Mouse (Mus musculus): ENCODE measurements around the gene Slc24a2. TPM values are rescaled to one million over a fixed set of nuclear protein-coding genes. Genes with fewer than 3 reads are reported as not detected.
A peak's percentile ranks its signal among the peaks of the same experiment; 100 is the strongest.

Slc24a2 gene
- polyA plus RNA-seq, 1 experiment from 2014 or later = not detected

DNA sequence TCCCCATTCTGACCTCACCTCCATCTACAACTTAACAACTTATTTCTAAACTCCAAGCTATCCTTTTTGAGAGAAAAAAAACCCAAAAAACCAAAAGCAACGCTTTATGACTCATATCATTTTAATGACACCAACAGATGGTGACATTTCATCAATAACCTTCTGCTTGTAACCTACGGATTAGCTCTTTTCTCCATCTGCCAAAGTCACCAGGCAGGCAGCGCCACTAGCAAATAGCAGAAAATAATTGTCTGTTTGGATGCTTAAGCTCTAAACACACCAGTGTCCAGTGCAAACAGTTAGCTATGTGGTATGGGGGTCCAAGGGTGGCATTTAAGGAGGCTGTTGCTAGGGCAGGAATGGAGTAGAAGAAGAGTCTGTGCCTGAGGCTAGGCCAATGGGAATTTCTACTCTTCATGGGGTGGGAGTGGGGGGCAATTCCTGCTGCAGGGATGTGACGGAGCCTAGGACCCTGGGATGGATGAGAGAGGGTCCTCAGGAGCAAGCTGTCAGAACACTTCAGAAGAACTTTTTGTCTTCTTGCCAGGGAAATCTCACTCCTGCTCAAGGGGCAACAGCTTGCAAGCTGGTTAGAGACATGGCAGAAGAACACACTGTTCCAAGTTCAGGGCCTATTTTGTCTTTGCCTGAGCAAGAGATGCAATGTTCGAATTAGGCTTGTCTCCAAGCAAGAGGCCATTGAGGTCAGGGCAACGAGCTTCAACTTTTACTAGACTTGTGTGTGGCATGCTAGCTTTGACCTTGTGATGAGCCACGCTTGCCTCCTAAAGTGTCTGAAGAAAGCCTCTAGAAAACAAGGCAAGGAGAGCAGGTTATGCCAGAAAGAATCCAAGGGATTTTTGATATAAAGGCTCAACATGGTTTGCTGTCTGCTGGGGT is 216.3 kb downstream of the Slc24a2 start:
- WGBS = 82% methylated on average over 7 of the region's 7 CpGs
- Histone ChIP-seq H3K36me3 (ENCODE audit: insufficient read depth, low read length) (no peaks in the 10 kb centered on the region), H3K9me3 (replicated peaks; ENCODE audit: low read length) (no peaks in the 10 kb centered on the region), H3K4me3 (replicated peaks; ENCODE audit: low read depth, low read length) (no peak overlapping the region), H3K27ac (no peak overlapping the region), H3K4me1 (replicated peaks; ENCODE audit: insufficient read depth, low read length) (no peaks in the 10 kb centered on the region), H3K4me2 (ENCODE audit: low read length) (no peak overlapping the region), H3K27me3 (ENCODE audit: insufficient read depth, low read length) (no peaks in the 10 kb centered on the region), H3K9ac (ENCODE audit: low read depth, low read length) (no peak overlapping the region)
- no peak for DNase-seq (ENCODE audit: low spot score)
- no peak for TF ChIP-seq CTCF (IDR thresholded peaks at IDR 0.05; ENCODE audit: low read depth)
- no peak for ATAC-seq (replicated peaks; ENCODE audit: low FRiP score, low read depth)

DNA sequence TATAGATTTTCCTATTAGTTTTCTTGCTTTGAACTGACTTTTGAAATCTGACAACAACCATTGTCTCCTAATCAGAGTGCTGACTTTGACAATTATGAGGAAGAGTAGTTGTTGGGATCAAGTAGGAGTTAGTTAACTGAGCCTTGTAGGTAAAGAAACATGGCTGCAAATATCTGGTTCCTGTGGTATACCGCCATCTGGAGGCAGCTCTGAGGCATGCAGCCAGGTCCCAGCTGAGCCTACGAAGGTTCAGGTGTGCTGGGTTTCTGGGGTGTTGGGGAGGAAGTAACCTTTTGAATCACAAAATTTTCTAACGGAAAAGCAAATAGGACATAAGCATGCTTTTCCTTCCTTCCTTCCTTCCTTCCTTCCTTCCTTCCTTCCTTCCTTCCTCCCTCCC is 237.8 kb downstream of the Slc24a2 start:
- Histone ChIP-seq H3K4me1 (replicated peaks; ENCODE audit: insufficient read depth, low read length) (no peaks in the 10 kb centered on the region), H3K9ac (ENCODE audit: low read depth, low read length) (no peak overlapping the region), H3K9me3 (replicated peaks; ENCODE audit: low read length) (no peaks in the 10 kb centered on the region), H3K4me2 (ENCODE audit: low read length) (no peak overlapping the region), H3K4me3 (replicated peaks; ENCODE audit: low read depth, low read length) (no peak overlapping the region), H3K27ac (no peak overlapping the region), H3K27me3 (ENCODE audit: insufficient read depth, low read length) (no peaks in the 10 kb centered on the region), H3K36me3 (ENCODE audit: insufficient read depth, low read length) (no peaks in the 10 kb centered on the region)
- DNase-seq (ENCODE audit: low spot score) = no peak
- WGBS = 77% methylated on average over 3 of the region's 3 CpGs
- ATAC-seq (replicated peaks; ENCODE audit: low FRiP score, low read depth) = no peak
- peak; percentile 39; the same call in 1 of the 2 replicates for TF ChIP-seq CTCF (IDR thresholded peaks at IDR 0.05; ENCODE audit: low read depth)

DNA sequence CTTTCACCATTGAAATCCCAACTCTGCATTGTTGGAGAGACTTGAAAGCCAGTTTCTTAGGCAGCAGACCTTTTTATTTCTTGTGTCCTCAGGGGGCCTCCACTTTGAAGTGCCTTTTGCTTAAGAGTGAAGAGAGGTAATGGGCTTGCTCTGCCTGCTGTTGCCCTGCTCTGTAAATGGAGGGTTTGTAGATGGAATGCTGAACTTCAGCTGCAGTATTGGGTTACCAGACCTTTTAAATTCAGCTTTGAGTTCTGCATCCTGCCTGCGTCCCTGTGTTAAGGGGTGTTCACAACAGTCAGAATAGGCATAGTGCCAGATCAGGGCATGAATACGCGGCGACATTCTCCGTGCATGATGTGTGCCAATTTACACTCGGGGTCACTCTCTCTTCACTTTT is 241.0 kb downstream of the Slc24a2 start:
- no peak overlapping the region for H3K9ac ChIP-seq (ENCODE audit: low read depth, low read length)
- no peaks in the 10 kb centered on the region for H3K4me1 ChIP-seq (replicated peaks; ENCODE audit: insufficient read depth, low read length)
- H3K4me3 ChIP-seq (replicated peaks; ENCODE audit: low read depth, low read length) = no peak overlapping the region
- DNase-seq (ENCODE audit: low spot score) (no peak), ATAC-seq (replicated peaks; ENCODE audit: low FRiP score, low read depth) (no peak)
- TF ChIP-seq CTCF (IDR thresholded peaks at IDR 0.05; ENCODE audit: low read depth) = no peak
- H3K4me2 ChIP-seq (ENCODE audit: low read length) = no peak overlapping the region
- no peaks in the 10 kb centered on the region for H3K27me3 ChIP-seq (ENCODE audit: insufficient read depth, low read length)
- no peaks in the 10 kb centered on the region for H3K36me3 ChIP-seq (ENCODE audit: insufficient read depth, low read length)
- no peak overlapping the region for H3K27ac ChIP-seq
- WGBS = 69% methylated on average over 6 of the region's 6 CpGs
- H3K9me3 ChIP-seq (replicated peaks; ENCODE audit: low read length) = no peaks in the 10 kb centered on the region

DNA sequence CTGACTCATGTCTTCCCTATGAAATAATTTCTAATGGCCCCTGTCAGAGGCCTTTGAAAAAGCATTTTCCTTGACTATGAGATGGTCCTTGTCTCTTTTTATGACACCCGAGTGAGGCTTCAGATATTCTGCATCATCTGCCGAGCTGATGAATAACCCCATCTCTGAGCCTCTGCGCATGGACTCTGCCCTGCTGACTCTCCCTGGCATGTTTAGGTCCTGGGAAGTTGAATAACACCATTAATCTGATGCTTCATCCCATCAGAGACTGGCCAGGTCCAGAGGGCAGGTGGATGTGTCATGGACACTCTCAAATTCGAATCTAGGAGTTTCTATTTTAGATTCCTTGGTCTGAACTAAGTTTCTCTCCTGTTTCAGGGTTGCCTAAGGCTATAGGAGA is 242.4 kb downstream of the Slc24a2 start:
- Histone ChIP-seq H3K9ac (ENCODE audit: low read depth, low read length) (no peak overlapping the region), H3K4me1 (replicated peaks; ENCODE audit: insufficient read depth, low read length) (no peaks in the 10 kb centered on the region), H3K36me3 (ENCODE audit: insufficient read depth, low read length) (no peaks in the 10 kb centered on the region), H3K4me2 (ENCODE audit: low read length) (no peak overlapping the region), H3K27ac (no peak overlapping the region), H3K27me3 (ENCODE audit: insufficient read depth, low read length) (no peaks in the 10 kb centered on the region), H3K9me3 (replicated peaks; ENCODE audit: low read length) (no peaks in the 10 kb centered on the region), H3K4me3 (replicated peaks; ENCODE audit: low read depth, low read length) (no peak overlapping the region)
- 73% methylated on average over 4 of the region's 4 CpGs for WGBS
- DNase-seq (ENCODE audit: low spot score) (no peak), ATAC-seq (replicated peaks; ENCODE audit: low FRiP score, low read depth) (0 out of 2 replicates have a peak, but pooled peaks have one; percentile 43)
- no peak for TF ChIP-seq CTCF (IDR thresholded peaks at IDR 0.05; ENCODE audit: low read depth)

DNA sequence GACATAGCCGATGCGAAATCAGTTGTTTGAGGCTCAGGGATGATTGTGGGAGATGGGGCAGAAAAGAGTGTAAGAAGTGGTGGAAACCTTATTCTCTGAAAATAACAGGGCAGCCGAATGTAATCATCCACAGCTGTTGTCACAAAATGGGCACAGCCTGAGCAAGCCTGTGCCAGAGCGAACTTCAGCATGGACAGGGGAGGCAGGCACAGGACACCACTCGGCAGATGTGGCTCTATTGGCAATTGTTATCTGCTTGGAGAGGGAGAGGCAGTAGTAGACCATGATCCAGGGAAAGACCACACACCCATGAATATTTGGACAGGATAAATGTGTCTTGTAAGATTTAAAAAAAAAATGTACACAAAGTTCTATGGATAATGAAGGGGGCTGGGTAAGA is 253.0 kb downstream of the Slc24a2 start:
- no peaks in the 10 kb centered on the region for H3K36me3 ChIP-seq (ENCODE audit: insufficient read depth, low read length)
- H3K9me3 ChIP-seq (replicated peaks; ENCODE audit: low read length) = no peaks in the 10 kb centered on the region
- no peak overlapping the region for H3K9ac ChIP-seq (ENCODE audit: low read depth, low read length)
- no peak for DNase-seq (ENCODE audit: low spot score)
- no peaks in the 10 kb centered on the region for H3K4me1 ChIP-seq (replicated peaks; ENCODE audit: insufficient read depth, low read length)
- no peaks in the 10 kb centered on the region for H3K27me3 ChIP-seq (ENCODE audit: insufficient read depth, low read length)
- 90% methylated on average over 5 of the region's 5 CpGs for WGBS
- no peak overlapping the region for H3K4me3 ChIP-seq (replicated peaks; ENCODE audit: low read depth, low read length)
- H3K4me2 ChIP-seq (ENCODE audit: low read length) = no peak overlapping the region
- no peak for TF ChIP-seq CTCF (IDR thresholded peaks at IDR 0.05; ENCODE audit: low read depth)
- H3K27ac ChIP-seq = no peak overlapping the region
- ATAC-seq (replicated peaks; ENCODE audit: low FRiP score, low read depth) = no peak

DNA sequence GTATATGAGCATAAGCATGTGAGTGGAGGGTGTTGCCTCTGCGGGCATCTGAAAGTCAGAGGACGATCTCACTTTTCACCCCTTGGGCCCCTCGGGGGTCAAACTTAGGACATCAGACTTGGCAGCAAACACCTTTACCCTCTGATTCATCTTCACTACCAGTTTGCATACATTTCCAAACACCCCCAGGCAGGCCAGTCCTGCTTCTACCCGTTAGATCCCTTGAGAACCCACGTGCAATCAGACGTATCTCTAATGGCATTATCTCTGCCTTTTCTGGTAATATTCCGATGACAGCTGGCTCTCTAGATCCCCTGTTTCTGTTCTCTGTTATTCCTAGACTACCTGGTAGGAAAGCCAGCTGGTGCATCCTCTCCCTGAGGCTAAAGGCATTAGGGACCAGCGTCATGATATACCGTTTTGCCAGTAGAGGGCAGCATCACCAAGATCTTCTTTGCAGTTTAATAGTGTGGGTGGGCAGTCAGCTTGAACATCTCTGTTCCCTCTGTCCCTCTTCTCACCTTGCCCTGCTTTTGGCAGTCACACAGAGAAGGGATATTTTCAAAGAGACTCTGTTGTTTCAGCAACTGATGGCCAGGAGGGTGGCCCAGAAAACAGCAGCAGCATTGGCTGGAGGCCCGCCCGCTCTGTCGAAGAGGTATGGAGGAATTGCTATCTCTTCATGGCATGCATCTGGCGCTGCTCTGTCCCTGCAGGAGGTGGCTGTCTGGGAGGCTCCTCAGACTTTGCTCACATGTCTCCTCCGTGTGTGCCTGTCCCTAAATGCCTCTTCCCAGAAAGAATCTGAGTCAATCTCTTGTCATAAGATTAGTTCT is 272.5 kb downstream of the Slc24a2 start:
- no peaks in the 10 kb centered on the region for H3K4me1 ChIP-seq (replicated peaks; ENCODE audit: insufficient read depth, low read length)
- WGBS = 48% methylated on average over 14 of the region's 14 CpGs
- H3K9me3 ChIP-seq (replicated peaks; ENCODE audit: low read length) = no peaks in the 10 kb centered on the region
- H3K4me3 ChIP-seq (replicated peaks; ENCODE audit: low read depth, low read length) = no peak overlapping the region
- no peaks in the 10 kb centered on the region for H3K27me3 ChIP-seq (ENCODE audit: insufficient read depth, low read length)
- H3K9ac ChIP-seq (ENCODE audit: low read depth, low read length) = no peak overlapping the region
- H3K36me3 ChIP-seq (ENCODE audit: insufficient read depth, low read length) = no peaks in the 10 kb centered on the region
- TF ChIP-seq CTCF (IDR thresholded peaks at IDR 0.05; ENCODE audit: low read depth) = peak; percentile 87
- DNase-seq (ENCODE audit: low spot score) (peak; percentile 83), ATAC-seq (replicated peaks; ENCODE audit: low FRiP score, low read depth) (peak; percentile 59; the same call in 1 of the 2 replicates)
- no peak overlapping the region for H3K27ac ChIP-seq
- no peak overlapping the region for H3K4me2 ChIP-seq (ENCODE audit: low read length)

Data from kidney, postnatal 0 days (tissue).